Mouse (Mus musculus) heart, postnatal 0 days (tissue): ENCODE results near the gene Bola3. TPM values are rescaled to one million over a fixed set of nuclear protein-coding genes. Genes with fewer than 3 reads are reported as not detected.

Experiments used
- ATAC-seq: fragments of 200-750 bp; cut with Nextera tagmentation; 2 replicates; pipeline ENCODE4 v1.8.0; 2017; ENCODE audit warnings: low read depth, moderate number of reproducible peaks, moderate library complexity; ENCODE audit not compliant: insufficient read depth
- DNase-seq: peaks from one replicate; pipeline ENCODE4 v3.0.0-alpha.2; 2016; ENCODE audit warnings: low spot score
- H3K27ac ChIP-seq: fragments of 300-500 bp; sonication (generic); 2 replicates; pipeline ENCODE4 v1.5.1; 2014; ENCODE audit warnings: low read depth, mild to moderate bottlenecking
- H3K27me3 ChIP-seq: fragments of 300-500 bp; sonication (generic); 2 replicates; pipeline ENCODE4 v1.6.1; 2014; ENCODE audit warnings: low read length, mixed read lengths; ENCODE audit not compliant: control insufficient read depth, insufficient read depth
- H3K36me3 ChIP-seq: fragments of 300-500 bp; sonication (generic); replicated peaks from 2 replicates; pipeline ENCODE4 v1.6.1; 2014; ENCODE audit warnings: low read length, mixed read lengths; ENCODE audit not compliant: control insufficient read depth, insufficient read depth
- H3K4me1 ChIP-seq: fragments of 300-500 bp; sonication (generic); 2 replicates; pipeline ENCODE4 v1.6.1; 2014; ENCODE audit warnings: antibody characterized with exemption; ENCODE audit not compliant: control insufficient read depth, insufficient read depth
- H3K4me2 ChIP-seq: fragments of 300-500 bp; sonication (generic); 2 replicates; pipeline ENCODE4 v1.6.1; 2014; ENCODE audit warnings: low read depth, mild to moderate bottlenecking, low read length, moderate library complexity
- H3K4me3 ChIP-seq: fragments of 300-500 bp; sonication (generic); 2 replicates; pipeline ENCODE4 v1.5.1; 2014; ENCODE audit warnings: low read depth, low read length
- H3K9ac ChIP-seq: fragments of 300-500 bp; sonication (generic); replicated peaks from 2 replicates; pipeline ENCODE4 v1.6.1; 2014; ENCODE audit warnings: low read depth, low read length, mixed read lengths
- H3K9me3 ChIP-seq: fragments of 300-500 bp; sonication (generic); replicated peaks from 2 replicates; pipeline ENCODE4 v1.6.1; 2016; ENCODE audit warnings: low read length; ENCODE audit not compliant: control insufficient read depth
- CTCF ChIP-seq: IDR thresholded peaks from 2 replicates; pipeline ENCODE4 v1.5.1; 2016; ENCODE audit warnings: antibody characterized with exemption, control low read depth, low read depth
- EP300 ChIP-seq: IDR thresholded peaks from 2 replicates; pipeline ENCODE4 v1.6.1; 2016; ENCODE audit warnings: antibody characterized with exemption, low read depth
- WGBS: fragments of 180-500 bp; shearing (Covaris S2); extraction: QIAGEN DNeasy Blood & Tissue Kit; methylation state at CpG from one replicate; pipeline ENCODE4 v1.1.7; 2014; 5-methylcytosine and 5-hydroxymethylcytosine counted together
- polyA plus RNA-seq: library from polyadenylated mRNA; unstranded; fragments of >200 nt; fragmentation: Nextera tagmentation; extraction: Ambion mirVana; gene quantifications from 2 replicates; pipeline ENCODE4 v1.2.1, GENCODE M21; 2015
- total RNA-seq: library from RNA; depleted of rRNA; stranded (reverse); fragments of >200 nt; gene quantifications from 2 replicates; pipeline ENCODE4 v1.2.3, GENCODE M21; 2014; ENCODE audit warnings: low replicate concordance

The Bola3 gene
- total and polyA plus RNA-seq, 2 experiments from 2014 or later, result 32.0 to 492 TPM

DNA sequence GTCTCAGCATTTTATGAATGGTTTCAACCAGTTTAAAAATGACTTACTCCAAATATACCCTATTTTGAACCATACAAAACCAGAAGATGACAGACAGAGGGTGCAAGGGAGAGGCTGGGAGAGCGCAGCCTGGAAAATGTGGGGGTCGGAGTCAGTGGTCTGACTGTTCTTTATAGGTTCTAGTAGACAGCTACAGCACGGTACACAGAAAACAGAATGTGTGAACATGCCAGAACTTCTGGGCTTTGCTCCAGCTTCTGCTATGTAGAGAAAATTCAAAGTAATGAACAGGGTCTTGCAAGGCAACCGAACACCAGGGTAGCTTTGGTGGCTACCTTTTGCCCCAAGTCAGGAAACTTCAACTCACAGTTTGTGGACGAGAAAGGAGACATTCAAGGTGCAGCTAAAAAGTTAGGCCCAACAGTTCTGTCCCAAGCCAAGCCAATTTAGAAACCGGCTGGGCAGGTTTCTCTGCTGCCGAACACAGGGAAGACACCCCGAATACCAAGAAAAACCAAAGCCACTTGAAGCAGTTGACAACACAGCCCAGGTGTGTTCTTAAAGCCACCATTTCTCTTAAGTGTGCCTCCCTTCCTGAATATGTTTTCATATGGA, 43.3 kb downstream of the Bola3 start:
- DNase-seq, result no peak

DNA sequence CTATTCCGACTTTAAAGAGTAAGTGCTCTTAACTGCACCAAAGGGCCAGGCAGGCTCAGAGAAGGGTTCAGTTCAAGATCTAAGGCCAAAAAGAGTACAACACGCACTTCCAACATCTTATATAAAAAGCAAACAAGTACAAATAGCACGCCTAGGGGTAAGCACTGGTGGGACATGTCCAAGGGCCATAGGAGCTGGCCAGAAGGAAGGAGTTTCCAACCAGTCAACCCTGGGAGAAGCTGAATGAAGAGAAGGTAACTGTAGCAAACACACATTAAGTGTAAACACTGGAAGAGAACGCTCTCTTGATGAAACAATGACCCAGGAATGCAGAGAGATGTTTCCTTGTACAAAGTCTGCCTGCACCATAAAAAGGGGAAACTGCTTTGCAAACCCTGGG, 45.2 kb downstream of the Bola3 start:
- H3K36me3 ChIP-seq, result peaks cover 66% of the 10 kb centered on the region
- H3K4me2 ChIP-seq, result no peak overlapping the region
- H3K4me3 ChIP-seq, result no peak overlapping the region
- no peak for TF ChIP-seq EP300
- TF ChIP-seq CTCF, result no peak
- H3K9ac ChIP-seq, result no peak overlapping the region
- H3K4me1 ChIP-seq, result peaks cover 4% of the 10 kb centered on the region; the same call in 1 of the 2 replicates
- no peaks in the 10 kb centered on the region for H3K27me3 ChIP-seq
- DNase-seq, result no peak
- no peak overlapping the region for H3K27ac ChIP-seq
- WGBS, result 93% methylated on average over 4 of the region's 4 CpGs
- ATAC-seq, result no peak
- H3K9me3 ChIP-seq, result no peaks in the 10 kb centered on the region

More for the DNA sequence above, 43.3 kb downstream of the Bola3 start:
- Histone ChIP-seq H3K4me1 (peaks cover 4% of the 10 kb centered on the region; the same call in 1 of the 2 replicates), H3K4me2 (no peak overlapping the region), H3K27ac (no peak overlapping the region), H3K9me3 (no peaks in the 10 kb centered on the region), H3K4me3 (no peak overlapping the region), H3K9ac (no peak overlapping the region), H3K27me3 (no peaks in the 10 kb centered on the region), H3K36me3 (peaks cover 48% of the 10 kb centered on the region)
- TF ChIP-seq CTCF (no peak), EP300 (no peak)
- WGBS, result 70% methylated on average over 8 of the region's 8 CpGs
- ATAC-seq, result no peak

DNA sequence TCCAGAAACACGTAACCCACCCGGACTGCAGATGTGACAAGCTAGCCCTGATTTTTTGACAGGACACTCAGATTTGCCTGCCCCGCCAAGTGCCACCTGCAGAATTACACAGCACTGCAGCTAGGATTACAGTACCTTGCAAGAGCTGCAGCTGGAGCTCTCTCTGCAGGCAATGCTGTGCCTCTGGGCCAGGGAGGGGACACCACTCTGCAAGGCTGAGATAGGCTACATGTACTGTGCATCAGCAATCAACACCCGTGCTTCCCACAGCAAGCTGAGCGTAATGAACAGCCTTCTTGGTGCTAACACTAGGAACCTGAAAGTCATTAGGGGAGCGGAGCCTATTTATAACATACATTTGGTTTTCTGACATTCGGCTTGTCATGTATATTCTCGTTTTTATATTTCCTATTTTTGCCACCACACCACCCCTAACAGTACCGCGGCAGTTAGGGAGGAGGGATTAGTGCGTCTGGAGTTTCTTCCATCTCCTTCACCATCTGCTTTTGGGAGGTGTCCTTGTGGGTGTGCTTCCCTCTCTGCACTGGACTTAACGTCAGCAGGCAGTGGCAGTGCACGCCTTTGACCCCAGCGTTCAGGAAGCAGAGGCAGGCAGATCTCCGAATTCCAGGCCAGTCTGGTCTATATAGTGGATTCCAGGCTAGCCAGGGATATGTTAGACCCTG, 46.7 kb downstream of the Bola3 start:
- DNase-seq (no peak), ATAC-seq (no peak)
- H3K27ac ChIP-seq, result no peak overlapping the region
- H3K4me2 ChIP-seq, result no peak overlapping the region
- TF ChIP-seq EP300 (no peak), CTCF (no peak)
- no peaks in the 10 kb centered on the region for H3K9me3 ChIP-seq
- WGBS, result 88% methylated on average over 15 of the region's 15 CpGs
- H3K36me3 ChIP-seq, result peaks cover 78% of the 10 kb centered on the region
- no peak overlapping the region for H3K4me3 ChIP-seq
- no peak overlapping the region for H3K9ac ChIP-seq
- no peaks in the 10 kb centered on the region for H3K27me3 ChIP-seq
- H3K4me1 ChIP-seq, result peaks cover 4% of the 10 kb centered on the region; the same call in 1 of the 2 replicates

DNA sequence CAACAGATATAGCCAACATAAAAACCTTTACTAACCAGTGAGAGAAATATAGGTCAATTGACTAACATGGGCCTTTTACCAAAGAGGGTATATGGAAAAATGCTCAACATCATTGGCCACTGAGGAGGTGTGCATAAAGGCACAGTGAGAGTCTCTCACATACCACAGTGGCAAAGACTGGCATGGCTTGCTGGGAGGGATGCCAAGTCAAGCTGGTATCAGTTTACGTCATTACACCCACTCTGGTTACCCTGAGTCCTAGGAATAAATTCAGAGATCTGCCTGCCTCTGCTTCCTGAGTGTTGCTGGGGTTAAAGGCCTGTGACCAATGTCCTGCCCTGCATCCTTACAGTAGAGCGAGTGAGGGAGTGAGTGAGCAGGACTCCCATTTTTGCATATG, 47.8 kb downstream of the Bola3 start:
- DNase-seq (no peak), ATAC-seq (no peak)
- H3K27ac ChIP-seq, result no peak overlapping the region
- TF ChIP-seq CTCF (no peak), EP300 (no peak)
- H3K4me2 ChIP-seq, result no peak overlapping the region
- H3K27me3 ChIP-seq, result no peaks in the 10 kb centered on the region
- 73% methylated on average over 2 of the region's 2 CpGs for WGBS
- H3K4me3 ChIP-seq, result no peak overlapping the region
- no peaks in the 10 kb centered on the region for H3K9me3 ChIP-seq
- no peak overlapping the region for H3K9ac ChIP-seq
- H3K4me1 ChIP-seq, result peaks cover 4% of the 10 kb centered on the region; the same call in 1 of the 2 replicates
- H3K36me3 ChIP-seq, result peaks cover 87% of the 10 kb centered on the region

DNA sequence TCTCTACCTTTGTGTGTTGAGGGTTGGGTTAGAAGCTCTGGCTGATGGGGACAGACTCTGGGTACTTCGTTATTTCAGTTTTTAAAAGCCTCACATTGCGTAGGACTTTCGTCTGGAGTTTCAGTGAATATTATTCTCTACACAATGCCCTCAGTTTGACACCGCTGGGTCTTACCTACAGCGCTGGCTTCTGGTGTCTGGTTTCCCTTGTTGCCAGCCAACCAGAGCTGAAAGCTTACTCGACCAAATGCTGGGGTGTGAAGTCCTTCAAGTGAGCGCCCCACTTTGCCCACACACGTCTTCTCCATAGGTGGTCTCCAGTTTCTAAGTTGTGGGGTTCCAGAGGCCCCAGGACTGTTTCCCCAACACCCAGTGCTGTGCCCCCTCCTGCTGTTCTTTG, 48.8 kb downstream of the Bola3 start:
- Histone ChIP-seq H3K36me3 (peaks cover 91% of the 10 kb centered on the region), H3K4me1 (no peaks in the 10 kb centered on the region), H3K27ac (no peak overlapping the region), H3K27me3 (no peaks in the 10 kb centered on the region), H3K4me3 (no peak overlapping the region), H3K9me3 (no peaks in the 10 kb centered on the region), H3K9ac (no peak overlapping the region), H3K4me2 (no peak overlapping the region)
- no peak for DNase-seq
- ATAC-seq, result no peak
- TF ChIP-seq EP300, result no peak
- TF ChIP-seq CTCF, result no peak
- WGBS, result 81% methylated on average over 8 of the region's 8 CpGs
